8 mouse cellular contexts compared by ENCODE assay signal in the genomic region with DNA sequence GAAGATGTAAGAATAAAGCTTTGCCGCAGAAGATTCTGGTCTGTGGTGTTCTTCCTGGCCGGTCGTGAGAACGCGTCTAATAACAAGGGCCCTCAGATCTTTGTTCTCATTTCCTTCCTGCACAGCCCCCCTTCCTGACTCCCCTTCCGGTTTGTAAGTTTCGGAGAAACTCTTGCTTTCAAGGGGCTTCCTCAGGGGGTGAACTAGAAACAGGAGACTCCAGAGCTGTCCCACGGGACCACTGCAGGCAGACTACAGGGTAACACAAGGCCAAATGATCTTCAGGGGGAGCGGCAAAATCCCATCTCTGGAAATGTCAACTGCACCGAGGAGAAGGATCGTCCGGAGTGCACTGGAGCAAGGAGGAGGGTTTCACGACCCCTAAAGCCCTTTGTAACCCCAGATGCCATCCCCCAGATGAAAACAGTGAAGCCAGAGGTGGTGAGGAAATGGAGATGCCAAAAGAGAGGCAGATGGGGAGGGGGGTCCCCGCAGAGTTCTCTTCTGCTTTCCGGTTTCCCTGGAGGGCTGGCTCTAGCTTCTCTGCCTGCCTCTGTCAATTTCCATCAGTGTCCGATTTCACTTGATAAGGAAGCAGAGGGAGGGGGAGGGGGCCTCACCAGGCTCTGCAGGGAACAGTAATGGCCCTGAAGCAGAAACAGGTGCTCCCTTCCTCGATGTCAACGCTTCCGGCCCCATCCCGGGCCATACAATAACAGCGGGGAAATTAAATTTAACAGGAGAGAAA. TPM values are rescaled to one million over a fixed set of nuclear protein-coding genes. Genes with fewer than 3 reads are reported as not detected.
DNase-seq lines count a peak whose midpoint lies in the region; ATAC-seq lines count a peak whose summit lies in the region.

No protein-coding gene starts in this region.

- H3K4me2 ChIP-seq in forebrain, embryonic 11.5 days (ENCODE audit: low read depth, low read length, severe bottlenecking) = peak overlapping the region; percentile 9; the same call in 1 of the 2 replicates
- H3K4me2 ChIP-seq in liver, embryonic 16.5 days (ENCODE audit: low read depth, low read length) = peak overlapping the region; percentile 3; the same call in 1 of the 2 replicates
- peak overlapping the region; percentile 44 for H3K4me2 ChIP-seq in neural tube, embryonic 13.5 days

- no peak overlapping the region; the same call in 1 of the 2 replicates for H3K9ac ChIP-seq in forebrain, embryonic 11.5 days (ENCODE audit: low read length)
- H3K9ac ChIP-seq in liver, embryonic 16.5 days (ENCODE audit: low read depth, low read length) = no peak overlapping the region
- H3K9ac ChIP-seq in neural tube, embryonic 13.5 days = peak overlapping the region; percentile 45; the same call in 1 of the 2 replicates

- WGBS in forebrain, embryonic 11.5 days = 61% methylated on average over 21 of the region's 21 CpGs
- 71% methylated on average over 21 of the region's 21 CpGs for WGBS in liver, embryonic 16.5 days (ENCODE audit: insufficient replicate concordance)
- 55% methylated on average over 21 of the region's 21 CpGs for WGBS in neural tube, embryonic 13.5 days

- H3K4me1 ChIP-seq in forebrain, embryonic 11.5 days (replicated peaks; ENCODE audit: control insufficient read depth, insufficient read depth, low read length) = no peaks in the 10 kb centered on the region; the same call in 1 of the 2 replicates
- no peaks in the 10 kb centered on the region for H3K4me1 ChIP-seq in liver, embryonic 16.5 days (ENCODE audit: control insufficient read depth, low read depth, low read length)
- H3K4me1 ChIP-seq in neural tube, embryonic 13.5 days (replicated peaks) = peaks cover 6% of the 10 kb centered on the region

- no peak overlapping the region for H3K4me3 ChIP-seq in forebrain, embryonic 11.5 days (ENCODE audit: low read depth, low read length)
- peak overlapping the region; percentile 55 for H3K4me3 ChIP-seq in liver, embryonic 16.5 days (ENCODE audit: low read depth, low read length)
- H3K4me3 ChIP-seq in neural tube, embryonic 13.5 days = peak overlapping the region; percentile 15

- no peaks in the 10 kb centered on the region for H3K36me3 ChIP-seq in forebrain, embryonic 11.5 days (ENCODE audit: control insufficient read depth, insufficient read depth, low read length)
- no peaks in the 10 kb centered on the region for H3K36me3 ChIP-seq in liver, embryonic 16.5 days (ENCODE audit: control insufficient read depth, insufficient read depth)
- H3K36me3 ChIP-seq in neural tube, embryonic 13.5 days = no peaks in the 10 kb centered on the region

- H3K9me3 ChIP-seq in forebrain, embryonic 11.5 days (ENCODE audit: control insufficient read depth, low read length) = no peaks in the 10 kb centered on the region
- no peaks in the 10 kb centered on the region for H3K9me3 ChIP-seq in liver, embryonic 16.5 days (replicated peaks; ENCODE audit: control insufficient read depth, low read length)
- 0 out of 2 replicates have a peak, but pooled peaks cover 5% of the 10 kb centered on the region for H3K9me3 ChIP-seq in neural tube, embryonic 13.5 days

- peak; percentile 52 for DNase-seq in spleen, adult 12 weeks (ENCODE audit: low spot score)
- no peak for DNase-seq in spleen, postnatal 14 days (ENCODE audit: low spot score in 2 of 2)
- peak; percentile 54 for DNase-seq in forebrain, embryonic 11.5 days (ENCODE audit: low spot score)
- DNase-seq in hindlimb bud, embryonic 11.5 days (ENCODE audit: extremely low spot score, low read depth, low spot score) = peak; percentile 8
- no peak for DNase-seq in right cerebral cortex, postnatal 4 days
- DNase-seq in ovary, postnatal 14 days (ENCODE audit: low spot score) = no peak

- 0 out of 2 replicates have a peak overlapping the region, but pooled peaks have one; percentile 39 for H3K27ac ChIP-seq in forebrain, embryonic 11.5 days (ENCODE audit: low read depth, low read length)
- H3K27ac ChIP-seq in liver, embryonic 16.5 days (ENCODE audit: low read length) = peak overlapping the region; percentile 63
- H3K27ac ChIP-seq in neural tube, embryonic 13.5 days (replicated peaks) = peak overlapping the region; percentile 75

- ATAC-seq in forebrain, embryonic 11.5 days (replicated peaks; ENCODE audit: low FRiP score) = no peak
- ATAC-seq in liver, embryonic 16.5 days (ENCODE audit: low read depth) = 0 out of 2 replicates have a peak, but pooled peaks have one; percentile 16
- peak; percentile 61 for ATAC-seq in neural tube, embryonic 13.5 days (ENCODE audit: low read depth)

- no peaks in the 10 kb centered on the region for H3K27me3 ChIP-seq in forebrain, embryonic 11.5 days (ENCODE audit: control insufficient read depth, insufficient read depth, low read length)
- H3K27me3 ChIP-seq in liver, embryonic 16.5 days (ENCODE audit: control insufficient read depth, insufficient read depth, low read depth, low read length) = no peaks in the 10 kb centered on the region
- peaks cover 15% of the 10 kb centered on the region; the same call in 1 of the 2 replicates for H3K27me3 ChIP-seq in neural tube, embryonic 13.5 days

RNA-seq across cellular contexts. Expression of gene Bex6, which starts 20.8 kb away (rescaled TPM):
- polyA plus RNA-seq in forebrain, embryonic 11.5 days (2014; fragmentation: Nextera tagmentation; extraction: Ambion mirVana) = 0.35 TPM in 1 of 2 replicates, not detected in the other
- polyA plus RNA-seq in liver, embryonic 16.5 days (2015; fragmentation: Nextera tagmentation; extraction: Ambion mirVana) = 0.90 and 1.1 TPM in 2 replicates
- polyA plus RNA-seq in neural tube, embryonic 13.5 days (2015; fragmentation: Nextera tagmentation; extraction: Ambion mirVana) = not detected in 2 replicates

RNA-seq across cellular contexts. Expression of gene Nrros, which starts 35.0 kb away (rescaled TPM):
- 6.7 and 7.5 TPM in 2 replicates for polyA plus RNA-seq in forebrain, embryonic 11.5 days (2014; fragmentation: Nextera tagmentation; extraction: Ambion mirVana)
- polyA plus RNA-seq in liver, embryonic 16.5 days (2015; fragmentation: Nextera tagmentation; extraction: Ambion mirVana) = 22.8 and 23.3 TPM in 2 replicates
- polyA plus RNA-seq in neural tube, embryonic 13.5 days (2015; fragmentation: Nextera tagmentation; extraction: Ambion mirVana) = 8.1 and 9.9 TPM in 2 replicates

RNA-seq across cellular contexts. Expression of gene Fbxo45, which starts 46.5 kb away (rescaled TPM):
- 28.0 and 31.1 TPM in 2 replicates for polyA plus RNA-seq in forebrain, embryonic 11.5 days (2014; fragmentation: Nextera tagmentation; extraction: Ambion mirVana)
- polyA plus RNA-seq in liver, embryonic 16.5 days (2015; fragmentation: Nextera tagmentation; extraction: Ambion mirVana) = 1.5 and 1.6 TPM in 2 replicates
- 15.8 and 18.4 TPM in 2 replicates for polyA plus RNA-seq in neural tube, embryonic 13.5 days (2015; fragmentation: Nextera tagmentation; extraction: Ambion mirVana)

RNA-seq across cellular contexts. Expression of gene Wdr53, which starts 46.6 kb away (rescaled TPM):
- polyA plus RNA-seq in forebrain, embryonic 11.5 days (2014; fragmentation: Nextera tagmentation; extraction: Ambion mirVana) = 17.4 and 20.3 TPM in 2 replicates
- 9.8 and 11.4 TPM in 2 replicates for polyA plus RNA-seq in liver, embryonic 16.5 days (2015; fragmentation: Nextera tagmentation; extraction: Ambion mirVana)
- polyA plus RNA-seq in neural tube, embryonic 13.5 days (2015; fragmentation: Nextera tagmentation; extraction: Ambion mirVana) = 16.4 and 17.1 TPM in 2 replicates

Comparison
In these comparisons a context has a peak if more than half of its experiments do, and no peak if none do; other contexts are left out.
1. DNase-seq: peak in spleen, adult 12 weeks (single experiment), forebrain, embryonic 11.5 days (single experiment) and hindlimb bud, embryonic 11.5 days (single experiment); none in spleen, postnatal 14 days (0 of 2), right cerebral cortex, postnatal 4 days (single experiment) and ovary, postnatal 14 days (single experiment).
2. Peak in every context shown above with its lines, with median percentiles within 50 percentile points of each other: H3K27ac ChIP-seq and H3K4me2 ChIP-seq.